Mouse (Mus musculus) midbrain, embryonic 13.5 days (tissue): ENCODE measurements around the gene Psme1. TPM values are rescaled to one million over a fixed set of nuclear protein-coding genes. Genes with fewer than 3 reads are reported as not detected.

ENCODE experiments used
- ATAC-seq: fragments of 200-750 bp; cut with Nextera tagmentation; 2 replicates; pipeline ENCODE4 v1.8.0; 2017; ENCODE audit warnings: mild to moderate bottlenecking, moderate TSS enrichment, moderate library complexity
- H3K27ac ChIP-seq: fragments of 300-500 bp; sonication (generic); 2 replicates; pipeline ENCODE4 v1.5.1; 2015; ENCODE audit warnings: inconsistent platforms, mild to moderate bottlenecking, moderate library complexity
- H3K27me3 ChIP-seq: fragments of 300-500 bp; sonication (generic); 2 replicates; pipeline ENCODE4 v1.6.1; 2015; ENCODE audit warnings: mild to moderate bottlenecking, inconsistent platforms
- H3K36me3 ChIP-seq: fragments of 300-500 bp; sonication (generic); 2 replicates; pipeline ENCODE4 v1.6.1; 2015; ENCODE audit warnings: mild to moderate bottlenecking, inconsistent platforms
- H3K4me1 ChIP-seq: fragments of 300-500 bp; sonication (generic); replicated peaks from 2 replicates; pipeline ENCODE4 v1.6.1; 2015; ENCODE audit warnings: inconsistent platforms
- H3K4me2 ChIP-seq: fragments of 300-500 bp; sonication (generic); replicated peaks from 2 replicates; pipeline ENCODE4 v1.6.1; 2015; ENCODE audit warnings: moderate library complexity, mild to moderate bottlenecking, inconsistent platforms
- H3K4me3 ChIP-seq: fragments of 300-500 bp; sonication (generic); replicated peaks from 2 replicates; pipeline ENCODE4 v1.5.1; 2015; ENCODE audit warnings: mild to moderate bottlenecking, inconsistent platforms
- H3K9ac ChIP-seq: fragments of 300-500 bp; sonication (generic); replicated peaks from 2 replicates; pipeline ENCODE4 v1.6.1; 2015; ENCODE audit warnings: mild to moderate bottlenecking, inconsistent platforms
- H3K9me3 ChIP-seq: fragments of 300-500 bp; sonication (generic); 2 replicates; pipeline ENCODE4 v1.6.1; 2016; ENCODE audit warnings: mild to moderate bottlenecking, inconsistent platforms
- WGBS: fragments of 180-500 bp; shearing (Covaris S2); methylation state at CpG from one replicate; pipeline ENCODE4 v1.1.7; 2015; 5-methylcytosine and 5-hydroxymethylcytosine counted together
- polyA plus RNA-seq: library from polyadenylated mRNA; unstranded; fragments of >200 nt; fragmentation: Nextera tagmentation; extraction: Ambion mirVana; gene quantifications from 2 replicates; pipeline ENCODE4 v1.2.1, GENCODE M21; 2015

Psme1 gene
- polyA plus RNA-seq, 1 experiment from 2014 or later: 176 TPM

DNA sequence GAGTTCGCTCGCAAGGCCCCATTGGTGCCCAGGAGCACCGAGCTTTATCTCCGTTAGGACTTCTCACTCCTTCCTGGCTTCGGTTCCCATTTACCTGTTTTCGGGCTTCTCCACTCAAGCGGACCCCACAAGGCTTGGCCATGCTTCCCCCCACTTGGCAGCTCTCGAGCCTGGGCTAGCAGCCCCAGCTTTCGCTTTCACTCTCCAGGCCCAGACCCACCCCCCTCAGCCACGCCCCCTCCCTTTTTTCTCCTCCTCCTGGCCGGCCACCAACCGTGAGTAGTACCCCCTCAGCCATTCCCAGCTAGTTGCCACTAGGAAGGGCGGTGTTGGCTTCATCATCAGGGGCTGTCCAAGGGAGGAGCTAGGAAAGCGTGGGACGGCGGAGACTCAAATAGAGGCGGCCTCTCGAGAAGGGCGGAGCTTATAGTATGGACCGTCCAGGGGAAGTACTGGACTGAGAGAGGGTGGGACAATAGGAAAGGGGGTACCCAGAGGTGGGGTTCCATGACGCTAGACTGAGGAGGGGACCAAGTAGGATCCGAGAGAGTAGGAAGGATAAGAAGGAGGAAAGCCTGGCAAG, 12.9 kb downstream of the Psme1 start, which contains the start of gene Psme2:
Psme2 (minus strand) TSS at position 366 of the 583 bp plus-strand sequence.
- no peaks in the 10 kb centered on the region for H3K9me3 ChIP-seq
- H3K27ac ChIP-seq: peak within 1 kb of the TSS; percentile 97
- ATAC-seq: peak; percentile 96
- H3K4me2 ChIP-seq: peak within 1 kb of the TSS; percentile 99
- peak within 1 kb of the TSS; percentile 95 for H3K4me3 ChIP-seq
- H3K36me3 ChIP-seq: peaks cover 34% of the 10 kb centered on the region
- peaks cover 36% of the 10 kb centered on the region for H3K4me1 ChIP-seq
- under 1% methylated on average over 22 of the region's 22 CpGs for WGBS
- no peaks in the 10 kb centered on the region for H3K27me3 ChIP-seq
- H3K9ac ChIP-seq: peak within 1 kb of the TSS; percentile 95

DNA sequence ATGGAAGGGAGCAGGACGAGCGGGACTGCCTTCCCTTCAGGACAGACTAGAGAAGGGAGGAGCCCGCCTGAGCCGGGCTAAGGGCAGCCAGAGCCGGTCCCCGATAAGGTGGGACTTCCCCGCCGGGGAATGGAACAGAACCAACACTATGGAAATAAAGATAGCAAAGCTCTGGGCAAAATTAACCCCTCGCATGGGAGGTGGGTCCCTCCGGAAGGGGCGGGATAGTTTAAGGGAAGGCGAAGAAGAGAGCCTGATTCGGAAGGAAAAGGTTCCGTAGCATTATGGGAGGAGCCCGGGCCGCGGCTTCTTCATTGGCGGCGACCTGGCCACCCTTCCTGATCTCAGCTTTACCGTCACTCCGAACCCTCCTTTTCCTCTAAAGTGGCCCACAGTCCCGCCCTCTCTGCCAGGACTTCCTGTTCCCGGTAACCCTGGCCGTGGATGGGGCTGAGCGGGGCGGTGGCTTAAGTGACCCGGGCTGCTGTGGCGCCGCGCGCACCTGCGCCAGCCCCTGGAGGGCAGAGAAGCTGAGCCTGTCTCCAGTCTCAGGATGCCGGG, 13.5 kb downstream of the Psme1 start, which contains the start of gene Rnf31:
Rnf31 (plus strand) TSS at position 378 of the 561 bp plus-strand sequence.
- peak within 1 kb of the TSS; percentile 95 for H3K4me3 ChIP-seq
- peak; percentile 91 for ATAC-seq
- H3K27me3 ChIP-seq: no peaks in the 10 kb centered on the region
- peaks cover 40% of the 10 kb centered on the region for H3K36me3 ChIP-seq
- under 1% methylated on average over 33 of the region's 33 CpGs for WGBS
- H3K9ac ChIP-seq: peak within 1 kb of the TSS; percentile 95
- H3K4me1 ChIP-seq: peaks cover 36% of the 10 kb centered on the region
- peak within 1 kb of the TSS; percentile 97 for H3K27ac ChIP-seq
- H3K4me2 ChIP-seq: peak within 1 kb of the TSS; percentile 99
- H3K9me3 ChIP-seq: no peaks in the 10 kb centered on the region

DNA sequence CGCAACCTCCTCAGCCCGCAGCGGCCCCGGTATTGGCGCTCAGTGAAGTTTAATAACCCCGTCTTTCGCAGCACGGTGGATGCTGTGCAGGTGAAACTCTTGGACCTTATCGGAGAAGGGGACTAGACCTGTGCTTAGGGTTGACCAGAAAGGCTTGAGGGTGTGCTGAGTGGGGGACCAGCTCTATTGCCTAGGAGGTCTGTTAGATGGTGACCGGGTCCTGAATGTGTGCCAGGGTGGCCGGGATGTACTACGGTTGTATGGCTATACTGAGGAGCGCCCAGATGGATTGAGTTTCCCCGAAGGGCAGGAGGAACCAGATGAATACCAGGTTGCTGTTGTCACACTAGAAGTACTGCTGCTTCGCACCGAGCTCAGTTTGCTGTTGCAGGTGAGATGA, 14.3 kb downstream of the Psme1 start:
- H3K4me1 ChIP-seq: peaks cover 36% of the 10 kb centered on the region
- H3K4me2 ChIP-seq: peak overlapping the region; percentile 99
- H3K4me3 ChIP-seq: peak overlapping the region; percentile 95
- H3K9me3 ChIP-seq: no peaks in the 10 kb centered on the region
- H3K27ac ChIP-seq: peak overlapping the region; percentile 97
- 8% methylated on average over 16 of the region's 16 CpGs for WGBS
- no peaks in the 10 kb centered on the region for H3K27me3 ChIP-seq
- H3K36me3 ChIP-seq: peaks cover 45% of the 10 kb centered on the region
- no peak for ATAC-seq
- H3K9ac ChIP-seq: peak overlapping the region; percentile 95

DNA sequence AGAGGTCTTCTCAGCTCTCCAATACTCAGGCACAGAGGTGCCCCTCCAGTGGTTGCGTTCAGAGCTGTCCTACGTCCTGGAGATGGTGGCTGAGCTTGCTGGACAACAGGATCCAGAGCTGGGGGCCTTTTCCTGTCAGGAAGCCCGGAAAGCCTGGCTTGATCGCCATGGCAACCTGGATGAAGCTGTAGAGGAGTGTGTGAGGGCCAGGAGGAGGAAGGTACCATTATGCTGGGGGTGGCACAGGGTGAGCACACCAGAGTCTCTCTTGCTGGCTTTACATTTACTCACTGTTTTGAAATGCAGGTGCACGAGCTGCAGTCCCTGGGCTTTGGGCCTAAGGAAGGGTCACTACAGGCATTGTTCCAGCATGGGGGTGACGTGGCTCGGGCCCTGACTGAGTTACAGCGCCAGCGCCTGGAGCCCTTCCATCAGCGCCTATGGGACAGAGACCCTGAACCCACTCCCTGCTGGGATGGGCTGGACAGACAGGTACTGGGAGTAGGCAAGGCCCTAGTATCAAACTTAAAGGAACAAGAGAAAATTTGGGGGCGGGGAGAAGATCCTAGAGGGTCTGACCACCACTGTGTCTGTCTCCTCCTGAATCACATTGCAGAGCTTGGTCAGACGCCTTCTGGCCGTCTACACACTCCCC, 18.2 kb downstream of the Psme1 start:
- Histone ChIP-seq H3K36me3 (peaks cover 71% of the 10 kb centered on the region), H3K4me2 (no peak overlapping the region), H3K9me3 (no peaks in the 10 kb centered on the region), H3K4me3 (no peak overlapping the region), H3K27ac (no peak overlapping the region), H3K4me1 (peaks cover 21% of the 10 kb centered on the region), H3K9ac (no peak overlapping the region), H3K27me3 (no peaks in the 10 kb centered on the region)
- 70% methylated on average over 13 of the region's 13 CpGs for WGBS
- no peak for ATAC-seq

DNA sequence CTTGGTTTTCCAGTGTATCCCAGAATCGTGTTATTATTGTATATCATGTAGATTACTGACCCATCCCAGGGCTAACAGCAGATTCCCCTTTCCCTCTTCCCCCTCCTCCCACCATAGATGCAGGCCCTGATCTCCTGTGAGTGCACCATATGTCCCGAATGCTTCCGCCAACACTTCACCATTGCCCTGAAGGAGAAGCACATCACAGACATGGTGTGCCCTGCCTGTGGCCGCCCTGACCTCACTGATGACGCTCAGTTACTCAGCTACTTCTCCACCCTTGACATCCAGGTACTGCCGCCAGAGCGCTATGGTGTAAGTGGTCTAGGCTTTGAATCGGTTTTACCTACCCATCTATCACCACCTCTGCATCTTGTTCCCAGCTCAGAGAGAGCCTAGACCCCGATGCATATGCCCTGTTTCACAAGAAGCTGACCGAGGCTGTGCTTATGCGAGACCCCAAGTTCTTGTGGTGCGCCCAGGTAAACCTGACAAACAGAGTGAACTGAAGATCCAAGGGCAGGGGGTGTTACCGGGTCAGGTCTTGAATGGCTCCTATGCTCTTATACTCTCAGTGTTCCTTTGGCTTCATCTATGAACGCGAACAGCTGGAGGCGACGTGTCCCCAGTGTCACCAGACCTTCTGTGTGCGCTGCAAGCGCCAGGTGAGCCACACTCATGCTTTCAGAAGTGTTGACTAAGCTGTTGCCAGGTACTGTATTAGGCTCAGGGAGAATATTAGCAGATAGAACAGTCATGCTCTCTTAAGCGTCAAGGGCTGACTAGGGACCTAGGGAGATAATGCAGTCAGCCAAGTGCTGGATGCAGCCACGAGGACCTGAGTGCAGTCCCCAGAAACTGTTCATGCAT, 20.8 kb downstream of the Psme1 start:
- no peak for ATAC-seq
- no peak overlapping the region for H3K27ac ChIP-seq
- no peak overlapping the region for H3K4me3 ChIP-seq
- H3K4me2 ChIP-seq: no peak overlapping the region
- WGBS: 96% methylated on average over 21 of the region's 21 CpGs
- H3K4me1 ChIP-seq: peaks cover 5% of the 10 kb centered on the region
- peaks cover 96% of the 10 kb centered on the region for H3K36me3 ChIP-seq
- H3K27me3 ChIP-seq: no peaks in the 10 kb centered on the region
- no peak overlapping the region for H3K9ac ChIP-seq
- H3K9me3 ChIP-seq: no peaks in the 10 kb centered on the region

DNA sequence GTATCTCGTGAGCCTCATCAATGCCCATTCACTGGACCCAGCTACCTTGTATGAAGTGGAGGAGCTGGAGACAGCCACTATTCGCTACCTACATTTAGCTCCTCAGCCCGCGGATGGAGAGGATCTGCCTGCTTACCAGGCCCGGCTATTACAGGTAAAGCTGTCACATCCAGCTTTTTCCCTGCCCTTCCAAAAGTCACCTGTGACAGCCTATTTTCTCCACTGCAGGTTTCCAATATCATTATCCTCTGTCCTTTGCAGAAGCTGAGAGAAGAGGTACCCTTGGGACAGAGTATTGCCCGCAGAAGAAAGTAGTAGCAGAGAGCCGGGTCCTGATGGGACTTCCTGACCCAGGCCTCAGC, 25.3 kb downstream of the Psme1 start, which contains the start of gene Irf9:
Irf9 (plus strand) TSS at position 301 of the 362 bp plus-strand sequence.
- no peak within 1 kb of the TSS for H3K27ac ChIP-seq

DNA sequence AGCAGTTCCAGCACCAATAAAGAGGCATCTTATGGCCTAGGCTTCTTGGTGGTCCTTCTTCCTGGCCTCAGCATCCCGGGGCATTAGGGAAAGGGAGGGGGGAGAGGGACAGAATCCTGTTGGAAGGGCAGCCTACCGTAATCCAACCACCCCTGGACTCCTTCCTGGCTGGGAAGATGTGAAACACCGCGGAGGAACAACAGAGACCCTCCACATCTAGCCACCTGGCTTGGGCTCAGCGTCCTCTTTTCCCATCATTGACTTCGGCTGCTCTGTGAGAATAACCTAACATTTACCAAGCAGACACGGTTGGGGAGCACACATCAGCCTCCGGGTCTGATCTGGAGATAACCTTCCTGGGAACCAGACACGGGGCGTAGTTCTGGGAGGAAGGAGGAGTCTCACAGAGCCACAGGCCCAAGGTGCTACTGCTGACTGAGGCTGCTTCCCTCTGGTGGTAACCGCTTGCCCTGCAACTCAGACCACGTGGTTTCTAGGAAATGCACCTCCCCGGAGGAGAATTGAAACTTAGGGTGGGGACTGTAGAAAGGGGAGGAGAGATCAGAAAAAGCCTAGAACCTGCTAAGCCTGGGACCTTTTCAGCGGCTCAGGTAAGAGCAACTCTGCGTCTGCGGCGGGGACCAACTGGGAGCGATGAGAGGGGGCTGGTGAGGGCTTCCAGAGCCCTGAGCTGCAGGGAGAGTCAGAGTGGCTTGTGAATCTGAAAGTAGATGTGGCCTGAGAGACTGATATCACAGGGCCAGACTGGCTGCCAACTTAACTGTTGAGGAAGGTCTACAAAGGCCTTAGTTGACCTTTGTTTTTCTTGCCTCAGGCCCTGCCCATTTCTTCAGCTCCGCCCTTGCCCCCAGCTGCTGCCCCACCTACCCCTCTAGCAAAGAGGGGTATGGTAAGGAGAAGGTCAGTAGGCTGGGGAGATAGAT, 26.0 kb downstream of the Psme1 start:
- peaks cover 90% of the 10 kb centered on the region for H3K36me3 ChIP-seq
- H3K9ac ChIP-seq: 0 out of 2 replicates have a peak overlapping the region, but pooled peaks have one; percentile 41
- ATAC-seq: peak; percentile 79
- H3K9me3 ChIP-seq: no peaks in the 10 kb centered on the region
- H3K4me2 ChIP-seq: peak overlapping the region; percentile 32
- H3K27ac ChIP-seq: no peak overlapping the region
- peaks cover 7% of the 10 kb centered on the region; the same call in 1 of the 2 replicates for H3K4me1 ChIP-seq
- no peaks in the 10 kb centered on the region for H3K27me3 ChIP-seq
- WGBS: 25% methylated on average over 19 of the region's 19 CpGs
- peak overlapping the region; percentile 20 for H3K4me3 ChIP-seq

More for the DNA sequence above, 25.3 kb downstream of the Psme1 start, which contains the start of gene Irf9:
- peaks cover 90% of the 10 kb centered on the region for H3K36me3 ChIP-seq
- H3K9ac ChIP-seq: 0 out of 2 replicates have a peak within 1 kb of the TSS, but pooled peaks have one; percentile 41
- ATAC-seq: no peak
- peak within 1 kb of the TSS; percentile 20 for H3K4me3 ChIP-seq
- 87% methylated on average over 7 of the region's 7 CpGs for WGBS
- H3K27me3 ChIP-seq: no peaks in the 10 kb centered on the region
- peak within 1 kb of the TSS; percentile 32 for H3K4me2 ChIP-seq
- H3K4me1 ChIP-seq: peaks cover 7% of the 10 kb centered on the region; the same call in 1 of the 2 replicates
- H3K9me3 ChIP-seq: no peaks in the 10 kb centered on the region

DNA sequence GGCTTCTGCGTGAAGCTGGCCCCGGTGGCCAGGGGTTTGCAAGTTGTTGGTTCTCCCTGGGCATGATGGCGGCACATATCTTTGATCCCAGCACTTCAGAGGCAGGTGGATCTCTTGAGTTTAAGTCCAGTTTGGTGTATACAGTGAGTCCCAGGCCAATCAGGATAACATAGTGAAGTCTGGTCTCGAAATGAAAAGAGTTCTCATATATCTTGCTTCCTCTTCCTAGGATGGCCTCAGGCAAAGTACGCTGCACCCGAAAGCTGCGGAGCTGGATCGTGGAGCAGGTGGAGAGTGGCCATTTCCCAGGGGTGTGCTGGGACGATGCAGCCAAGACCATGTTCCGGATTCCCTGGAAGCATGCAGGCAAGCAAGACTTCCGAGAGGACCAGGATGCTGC, 26.9 kb downstream of the Psme1 start:
- Histone ChIP-seq H3K9ac (no peak overlapping the region), H3K27me3 (no peaks in the 10 kb centered on the region), H3K4me3 (no peak overlapping the region), H3K4me1 (peaks cover 7% of the 10 kb centered on the region; the same call in 1 of the 2 replicates), H3K27ac (no peak overlapping the region), H3K9me3 (no peaks in the 10 kb centered on the region), H3K36me3 (peaks cover 90% of the 10 kb centered on the region), H3K4me2 (no peak overlapping the region)
- no peak for ATAC-seq
- 92% methylated on average over 11 of the region's 11 CpGs for WGBS

DNA sequence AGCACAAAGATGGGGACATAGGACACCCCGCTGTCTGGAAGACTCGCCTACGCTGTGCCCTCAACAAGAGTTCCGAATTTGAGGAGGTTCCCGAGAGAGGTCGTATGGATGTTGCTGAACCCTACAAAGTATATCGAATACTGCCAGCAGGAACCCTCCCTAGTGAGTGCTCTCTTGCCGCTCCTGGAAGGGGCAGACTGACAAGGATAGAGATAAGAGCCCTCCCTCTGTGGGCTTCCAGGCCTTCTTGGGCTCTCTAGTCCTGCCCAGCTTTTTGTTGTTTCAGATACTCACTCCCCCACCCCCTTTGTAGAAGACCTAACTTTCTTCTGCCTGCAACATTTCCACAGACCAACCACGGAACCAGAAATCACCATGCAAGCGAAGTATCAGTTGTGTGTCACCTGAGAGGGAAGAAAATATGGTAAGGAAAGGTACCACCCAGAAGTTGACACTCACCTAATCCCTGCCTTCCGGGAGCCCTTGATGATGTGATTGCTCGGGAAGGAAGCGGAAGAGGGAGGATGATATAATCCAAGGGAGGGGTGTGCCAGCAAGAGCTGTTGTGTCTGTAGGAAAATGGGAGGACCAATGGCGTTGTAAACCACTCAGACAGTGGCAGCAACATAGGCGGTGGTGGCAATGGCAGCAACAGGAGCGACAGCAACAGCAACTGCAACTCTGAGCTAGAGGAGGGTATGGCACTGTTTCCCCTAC, 28.0 kb downstream of the Psme1 start:
- H3K9me3 ChIP-seq: no peaks in the 10 kb centered on the region
- peaks cover 88% of the 10 kb centered on the region for H3K36me3 ChIP-seq
- no peak overlapping the region for H3K27ac ChIP-seq
- no peak overlapping the region for H3K4me3 ChIP-seq
- H3K27me3 ChIP-seq: no peaks in the 10 kb centered on the region
- WGBS: 95% methylated on average over 16 of the region's 16 CpGs
- no peak overlapping the region for H3K9ac ChIP-seq
- H3K4me1 ChIP-seq: peaks cover 7% of the 10 kb centered on the region; the same call in 1 of the 2 replicates
- ATAC-seq: no peak
- no peak overlapping the region for H3K4me2 ChIP-seq

DNA sequence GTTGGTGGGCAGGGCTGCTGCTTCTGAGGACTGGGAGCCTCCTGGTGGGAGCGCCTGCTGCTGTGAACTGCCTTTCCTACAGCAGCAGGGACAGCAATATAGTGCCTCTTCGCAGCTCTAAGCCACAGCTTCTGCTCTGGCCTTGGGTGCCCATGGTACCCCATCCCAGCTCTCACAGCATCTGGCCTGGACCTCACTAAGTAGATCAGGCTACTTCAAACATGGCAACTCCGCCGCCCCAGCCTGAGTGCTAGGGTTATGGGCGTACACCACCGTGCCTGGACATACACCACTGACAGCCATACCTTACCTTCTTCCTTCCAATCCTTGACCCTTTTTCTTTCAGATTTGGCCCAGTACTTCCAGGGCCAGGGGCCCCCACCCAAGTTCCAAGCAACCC, 30.4 kb downstream of the Psme1 start:
- WGBS: 97% methylated on average over 6 of the region's 6 CpGs
- H3K4me3 ChIP-seq: no peak overlapping the region

More for the DNA sequence above, 30.4 kb downstream of the Psme1 start:
- no peak overlapping the region for H3K27ac ChIP-seq
- peaks cover 65% of the 10 kb centered on the region for H3K36me3 ChIP-seq
- H3K27me3 ChIP-seq: no peaks in the 10 kb centered on the region
- no peak overlapping the region for H3K4me2 ChIP-seq
- H3K9ac ChIP-seq: no peak overlapping the region
- no peaks in the 10 kb centered on the region for H3K9me3 ChIP-seq
- ATAC-seq: no peak
- H3K4me1 ChIP-seq: peaks cover 7% of the 10 kb centered on the region; the same call in 1 of the 2 replicates
